Mouse (Mus musculus): ENCODE measurements around the gene Fibcd1.

GRCm38 (mm10) chr2:31785074-31785473 is 60.7 kb downstream of the Fibcd1 start:
- TF ChIP-seq CTCF (IDR thresholded peaks at IDR 0.05; ENCODE audit: borderline replicate concordance, control insufficient read depth, extremely low read depth, insufficient read depth, low read length, poor library complexity) (no peak), POLR2A (IDR thresholded peaks at IDR 0.05; ENCODE audit: control insufficient read depth, extremely low read depth, insufficient read depth, low read length, poor library complexity) (no peak)
